Mouse (Mus musculus) hindbrain, embryonic 14.5 days (tissue): ENCODE results near the gene Ccdc73. TPM values are rescaled to one million over a fixed set of nuclear protein-coding genes. Genes with fewer than 3 reads are reported as not detected.
"Not testable (repeated sequence)": the region's sequence is repeated elsewhere in the genome, so short reads cannot be mapped to it uniquely, and the experiment has no call there.

Experiments used
- ATAC-seq: fragments of 200-750 bp; cut with Nextera tagmentation; 2 replicates; pipeline ENCODE4 v1.8.0; 2017; ENCODE audit warnings: moderate number of reproducible peaks, mild to moderate bottlenecking, moderate TSS enrichment, moderate library complexity; ENCODE audit not compliant: low FRiP score
- DNase-seq: peaks from one replicate; pipeline ENCODE4 v3.0.0-alpha.2; 2015; ENCODE audit warnings: low spot score
- H3K27ac ChIP-seq: fragments of 300-500 bp; sonication (generic); 2 replicates; pipeline ENCODE4 v1.5.1; 2014; ENCODE audit warnings: mild to moderate bottlenecking, moderate library complexity
- H3K27me3 ChIP-seq: fragments of 300-500 bp; sonication (generic); 2 replicates; pipeline ENCODE4 v1.6.1; 2014; ENCODE audit warnings: mild to moderate bottlenecking, low read length, mixed read lengths; ENCODE audit not compliant: control insufficient read depth, insufficient read depth
- H3K36me3 ChIP-seq: fragments of 300-500 bp; sonication (generic); replicated peaks from 2 replicates; pipeline ENCODE4 v1.6.1; 2014; ENCODE audit not compliant: control insufficient read depth, insufficient read depth
- H3K4me1 ChIP-seq: fragments of 300-500 bp; sonication (generic); replicated peaks from 2 replicates; pipeline ENCODE4 v1.6.1; 2014; ENCODE audit warnings: antibody characterized with exemption, low read length, mixed read lengths; ENCODE audit not compliant: control insufficient read depth, insufficient read depth
- H3K4me2 ChIP-seq: fragments of 300-500 bp; sonication (generic); replicated peaks from 2 replicates; pipeline ENCODE4 v1.6.1; 2014; ENCODE audit warnings: mild to moderate bottlenecking, moderate library complexity
- H3K4me3 ChIP-seq: fragments of 300-500 bp; sonication (generic); replicated peaks from 2 replicates; pipeline ENCODE4 v1.5.1; 2014; ENCODE audit warnings: mild to moderate bottlenecking, low read length
- H3K9ac ChIP-seq: fragments of 300-500 bp; sonication (generic); 2 replicates; pipeline ENCODE4 v1.6.1; 2014
- H3K9me3 ChIP-seq: fragments of 300-500 bp; sonication (generic); 2 replicates; pipeline ENCODE4 v1.6.1; 2016; ENCODE audit warnings: low read length; ENCODE audit not compliant: control insufficient read depth
- WGBS: fragments of 180-500 bp; shearing (Covaris S2); extraction: QIAGEN DNeasy Blood & Tissue Kit; methylation state at CpG from one replicate; pipeline ENCODE4 v1.1.7; 2014; 5-methylcytosine and 5-hydroxymethylcytosine counted together
- polyA plus RNA-seq: library from polyadenylated mRNA; unstranded; fragments of >200 nt; fragmentation: Nextera tagmentation; extraction: Ambion mirVana; gene quantifications from 2 replicates; pipeline ENCODE4 v1.2.1, GENCODE M21; 2014

Ccdc73 gene
- polyA plus RNA-seq, 1 experiment from 2014 or later: 7.6 TPM

DNA sequence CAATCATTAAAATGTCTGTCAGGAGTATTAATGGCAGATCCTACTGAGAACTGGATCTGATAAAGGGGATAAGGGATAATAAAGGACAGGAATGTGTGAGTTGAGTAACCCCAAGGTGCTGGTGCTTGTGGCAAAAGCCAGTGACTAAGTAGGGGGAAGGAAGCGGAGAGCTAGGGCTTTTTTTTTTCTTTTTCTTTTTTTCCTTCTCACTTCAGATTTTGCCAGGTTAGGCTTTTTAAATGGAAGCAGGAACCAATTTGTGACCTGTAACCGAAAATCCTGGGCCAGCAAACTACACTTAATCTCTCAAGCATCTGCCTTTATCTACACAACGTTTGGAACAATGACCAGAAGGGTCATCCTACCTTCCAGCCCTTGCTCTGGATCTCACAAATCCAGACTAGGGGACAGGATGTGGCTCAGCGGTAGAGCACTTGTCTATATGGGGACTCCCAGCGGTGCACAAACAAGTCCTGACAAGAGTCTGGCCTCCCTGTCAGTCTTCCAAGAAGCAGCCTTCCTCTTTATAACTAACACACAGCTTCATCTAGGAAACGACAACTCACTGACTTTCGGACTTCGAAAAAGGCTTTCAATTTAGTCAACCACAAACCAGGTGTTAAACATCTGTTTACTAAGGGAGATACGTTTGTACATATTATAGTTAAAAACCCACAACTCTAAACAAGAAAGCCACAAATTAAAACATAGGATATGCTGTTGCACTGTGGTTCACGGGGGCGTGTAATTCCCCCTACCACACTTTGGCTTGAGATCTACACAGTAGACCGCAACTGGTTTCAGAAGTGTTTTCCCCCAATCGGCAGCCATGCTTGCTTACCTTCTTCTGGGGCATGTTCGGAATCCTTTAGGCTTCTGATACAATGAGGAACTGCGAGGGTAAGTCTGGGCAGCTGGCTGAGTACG, 19.1 kb upstream of the Ccdc73 start:
- Histone ChIP-seq H3K27me3 (peaks cover 33% of the 10 kb centered on the region), H3K9ac (no peak overlapping the region), H3K27ac (no peak overlapping the region), H3K36me3 (no peaks in the 10 kb centered on the region), H3K4me3 (peak overlapping the region; percentile 47), H3K4me2 (peak overlapping the region; percentile 65), H3K4me1 (no peaks in the 10 kb centered on the region), H3K9me3 (no peaks in the 10 kb centered on the region)
- no peak for DNase-seq
- 36% methylated on average over 16 of the region's 16 CpGs for WGBS
- no peak for ATAC-seq

DNA sequence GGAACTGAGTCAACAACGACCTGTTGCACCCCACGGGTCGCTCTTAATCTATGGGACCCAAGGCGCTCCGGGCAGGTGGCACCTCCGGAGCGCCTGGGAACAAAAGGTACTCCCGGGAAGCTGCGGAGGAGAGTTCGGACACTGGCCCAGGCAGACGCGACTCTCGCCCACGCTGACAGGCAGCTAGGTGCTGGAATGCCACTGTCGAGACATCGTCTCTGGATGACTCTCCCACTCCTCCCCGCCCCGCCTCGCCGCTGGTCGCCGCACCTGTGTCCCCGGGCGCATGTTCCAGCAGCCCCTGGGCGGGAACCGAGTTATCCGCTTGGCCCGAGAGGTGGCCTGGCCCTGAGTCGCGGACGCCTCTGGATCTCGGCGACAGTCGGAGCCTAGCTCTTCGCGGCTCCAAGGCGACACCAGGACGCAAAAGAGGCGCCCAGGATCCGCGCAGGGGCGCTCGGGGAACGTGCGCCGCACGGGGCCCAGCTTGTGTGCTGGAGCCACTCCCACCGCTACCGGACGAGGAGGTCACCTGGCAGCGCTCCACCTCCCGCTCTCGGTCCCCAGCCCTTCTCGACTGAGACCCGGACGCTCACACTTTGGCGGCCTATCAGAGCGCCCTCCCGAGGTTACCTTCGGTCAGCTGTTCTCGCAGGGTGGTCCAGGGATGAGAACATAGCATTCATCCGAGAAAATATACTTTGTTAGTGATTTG, 18.2 kb upstream of the Ccdc73 start, which contains the start of gene Prrg4:
Gene Prrg4 (minus strand): TSS at position 601 of the 715 bp plus-strand sequence.
- under 1% methylated on average over 62 of the region's 62 CpGs for WGBS

DNA sequence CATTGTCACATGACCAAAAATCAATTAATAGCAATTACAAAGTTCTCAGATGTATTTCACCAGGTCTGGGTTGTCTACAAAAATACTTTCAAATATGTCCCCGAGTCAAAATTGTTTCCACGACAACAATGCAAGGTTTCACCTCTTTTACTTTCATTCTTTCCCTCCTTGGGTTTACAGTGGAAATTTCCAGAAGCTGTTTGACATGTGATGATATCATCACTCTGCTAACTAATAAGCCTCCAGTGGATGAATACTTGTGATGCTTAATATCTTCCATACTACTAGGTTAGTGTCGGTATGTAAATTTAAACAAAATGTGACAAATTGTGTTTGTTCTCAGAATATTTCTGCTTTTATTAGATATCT, 17.6 kb upstream of the Ccdc73 start:
- 78% methylated on average over 3 of the region's 3 CpGs for WGBS
- Histone ChIP-seq H3K27me3 (peaks cover 33% of the 10 kb centered on the region), H3K9me3 (no peaks in the 10 kb centered on the region), H3K9ac (peak overlapping the region; percentile 55; the same call in 1 of the 2 replicates), H3K4me3 (peak overlapping the region; percentile 47), H3K27ac (no peak overlapping the region), H3K4me2 (peak overlapping the region; percentile 65), H3K4me1 (no peaks in the 10 kb centered on the region), H3K36me3 (no peaks in the 10 kb centered on the region)
- DNase-seq (no peak), ATAC-seq (no peak)

More for the DNA sequence above, 18.2 kb upstream of the Ccdc73 start, which contains the start of gene Prrg4:
- H3K9me3 ChIP-seq: no peaks in the 10 kb centered on the region
- ATAC-seq (peak; percentile 81), DNase-seq (peak; percentile 53)
- H3K36me3 ChIP-seq: no peaks in the 10 kb centered on the region
- H3K27ac ChIP-seq: no peak within 1 kb of the TSS
- peak within 1 kb of the TSS; percentile 55 for H3K9ac ChIP-seq
- H3K4me3 ChIP-seq: peak within 1 kb of the TSS; percentile 47
- H3K4me2 ChIP-seq: peak within 1 kb of the TSS; percentile 65
- H3K27me3 ChIP-seq: peaks cover 33% of the 10 kb centered on the region
- no peaks in the 10 kb centered on the region for H3K4me1 ChIP-seq

DNA sequence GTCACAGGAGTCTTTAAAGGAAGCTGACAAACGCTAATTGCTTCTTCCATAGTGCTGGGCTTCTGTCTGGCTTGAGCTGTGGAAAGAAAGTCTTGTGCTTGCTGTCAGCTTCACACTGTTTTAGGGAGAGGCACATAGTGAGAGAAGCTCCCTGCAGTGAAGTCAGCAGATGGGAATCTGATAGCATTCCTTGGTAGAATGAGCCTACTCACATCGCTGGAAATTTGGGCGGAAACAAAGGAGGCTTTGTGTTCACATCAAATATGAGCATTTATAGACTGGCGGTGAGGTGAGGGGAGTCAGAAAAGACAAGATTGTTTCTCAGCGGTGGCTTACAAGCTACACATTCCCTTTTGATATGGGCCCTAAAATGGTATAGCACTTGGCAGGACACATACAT, 15.9 kb upstream of the Ccdc73 start:
- no peaks in the 10 kb centered on the region for H3K4me1 ChIP-seq
- no peak overlapping the region for H3K4me3 ChIP-seq
- DNase-seq (no peak), ATAC-seq (no peak)
- WGBS: 29% methylated on average over 5 of the region's 5 CpGs
- no peaks in the 10 kb centered on the region for H3K9me3 ChIP-seq
- H3K27me3 ChIP-seq: peaks cover 33% of the 10 kb centered on the region
- no peak overlapping the region for H3K27ac ChIP-seq
- no peak overlapping the region for H3K9ac ChIP-seq
- H3K36me3 ChIP-seq: no peaks in the 10 kb centered on the region
- H3K4me2 ChIP-seq: no peak overlapping the region

DNA sequence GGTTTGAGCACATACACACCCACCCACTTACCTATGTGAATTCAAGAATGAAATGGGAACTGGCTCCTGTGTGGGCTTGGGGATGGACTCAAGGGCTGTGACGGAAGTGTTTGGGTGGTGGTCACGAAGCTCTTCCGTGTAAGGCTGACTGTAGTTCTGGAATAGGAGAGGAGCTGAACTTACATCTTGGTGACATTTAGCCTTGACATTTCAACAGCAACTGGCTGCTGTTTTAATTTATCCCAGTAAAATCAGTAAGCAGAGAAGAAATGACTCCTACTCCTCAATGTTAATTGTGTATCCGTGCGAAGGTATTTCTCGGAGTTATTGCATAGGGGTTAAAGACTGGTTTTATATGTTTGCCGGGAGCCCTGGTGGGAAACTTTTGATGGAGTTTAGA, 15.1 kb upstream of the Ccdc73 start:
- WGBS: 91% methylated on average over 7 of the region's 7 CpGs

DNA sequence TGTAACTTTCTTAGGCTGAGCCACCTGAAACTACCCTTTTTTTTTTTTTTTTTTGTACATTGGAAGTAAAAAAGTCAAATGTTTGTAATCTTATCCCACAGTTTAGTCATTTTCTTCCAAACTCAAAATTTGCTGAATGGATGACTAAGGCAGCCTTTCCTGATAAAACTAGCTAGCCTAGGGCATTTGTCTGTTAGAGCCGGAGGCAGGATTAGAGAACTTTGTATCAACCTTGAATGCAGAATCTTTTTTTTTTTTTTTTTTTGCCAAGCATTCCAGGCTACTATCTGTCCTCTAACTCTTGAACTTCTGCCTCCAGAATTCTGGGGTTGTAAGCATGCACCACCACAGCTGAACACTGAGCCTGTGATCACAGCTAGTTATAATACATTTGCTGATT, 12.8 kb upstream of the Ccdc73 start:
- 94% methylated on average over 1 of the region's 1 CpGs for WGBS

More for the DNA sequence above, 15.1 kb upstream of the Ccdc73 start:
- Histone ChIP-seq H3K27me3 (peaks cover 33% of the 10 kb centered on the region), H3K36me3 (no peaks in the 10 kb centered on the region), H3K27ac (no peak overlapping the region), H3K9me3 (no peaks in the 10 kb centered on the region), H3K4me1 (no peaks in the 10 kb centered on the region), H3K4me2 (no peak overlapping the region), H3K9ac (no peak overlapping the region), H3K4me3 (no peak overlapping the region)
- ATAC-seq (no peak), DNase-seq (no peak)

DNA sequence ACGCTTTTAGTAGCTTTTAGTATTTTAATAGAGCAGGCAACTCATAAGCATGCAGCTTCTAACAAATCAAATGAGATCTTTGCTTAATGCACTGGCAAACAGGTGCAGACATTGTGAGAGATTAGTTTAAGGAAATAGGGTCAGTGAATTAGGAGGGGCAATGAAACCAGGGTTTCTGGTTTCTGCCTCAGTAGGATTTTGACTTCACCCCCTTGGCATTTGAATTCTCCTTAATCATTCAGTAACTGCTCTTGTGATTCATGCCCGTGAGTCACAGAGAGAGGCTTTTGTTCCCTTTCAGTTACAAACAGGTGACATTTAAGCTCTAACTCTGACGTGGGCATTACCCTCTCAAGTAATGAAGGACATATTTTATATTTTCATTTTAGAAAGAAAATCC, 11.9 kb upstream of the Ccdc73 start:
- H3K4me3 ChIP-seq: no peak overlapping the region
- H3K27me3 ChIP-seq: peaks cover 8% of the 10 kb centered on the region; the same call in 1 of the 2 replicates
- H3K9me3 ChIP-seq: no peaks in the 10 kb centered on the region
- no peak overlapping the region for H3K27ac ChIP-seq
- no peaks in the 10 kb centered on the region for H3K4me1 ChIP-seq
- no peak for ATAC-seq
- DNase-seq: no peak
- H3K4me2 ChIP-seq: no peak overlapping the region
- no peak overlapping the region for H3K9ac ChIP-seq
- no peaks in the 10 kb centered on the region for H3K36me3 ChIP-seq
- WGBS: 39% methylated on average over 3 of the region's 3 CpGs

More for the DNA sequence above, 12.8 kb upstream of the Ccdc73 start:
- DNase-seq (no peak), ATAC-seq (no peak)
- no peaks in the 10 kb centered on the region for H3K36me3 ChIP-seq
- H3K4me1 ChIP-seq: no peaks in the 10 kb centered on the region
- no peak overlapping the region for H3K27ac ChIP-seq
- H3K4me2 ChIP-seq: no peak overlapping the region
- H3K4me3 ChIP-seq: no peak overlapping the region
- H3K9me3 ChIP-seq: no peaks in the 10 kb centered on the region
- H3K9ac ChIP-seq: no peak overlapping the region
- peaks cover 16% of the 10 kb centered on the region for H3K27me3 ChIP-seq

DNA sequence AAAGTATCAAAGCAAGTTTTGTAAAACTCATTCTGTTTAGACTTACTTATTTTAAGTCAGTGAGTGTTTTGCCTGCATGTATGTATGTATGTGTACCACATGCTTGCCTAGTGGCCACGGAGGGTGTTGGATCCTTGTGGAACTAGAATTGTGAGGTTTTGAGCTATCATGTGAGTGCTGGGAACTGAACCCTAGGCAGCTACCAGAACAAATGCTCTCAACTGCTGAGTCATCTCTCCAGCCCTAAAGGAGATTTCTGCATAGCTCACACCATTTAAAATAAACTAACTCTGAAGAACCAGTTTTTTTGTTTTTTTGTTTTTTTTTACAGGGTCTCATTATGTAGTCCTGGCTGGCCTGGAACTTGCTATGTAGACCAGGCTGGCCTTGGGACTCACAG, 11.4 kb upstream of the Ccdc73 start:
- no peak for DNase-seq
- Histone ChIP-seq H3K36me3 (no peaks in the 10 kb centered on the region), H3K4me3 (no peak overlapping the region), H3K4me2 (no peak overlapping the region), H3K9ac (no peak overlapping the region), H3K9me3 (no peaks in the 10 kb centered on the region), H3K27me3 (0 out of 2 replicates have a peak, but pooled peaks cover 5% of the 10 kb centered on the region), H3K27ac (no peak overlapping the region), H3K4me1 (no peaks in the 10 kb centered on the region)
- no peak for ATAC-seq
- 62% methylated on average over 1 of the region's 1 CpGs for WGBS

DNA sequence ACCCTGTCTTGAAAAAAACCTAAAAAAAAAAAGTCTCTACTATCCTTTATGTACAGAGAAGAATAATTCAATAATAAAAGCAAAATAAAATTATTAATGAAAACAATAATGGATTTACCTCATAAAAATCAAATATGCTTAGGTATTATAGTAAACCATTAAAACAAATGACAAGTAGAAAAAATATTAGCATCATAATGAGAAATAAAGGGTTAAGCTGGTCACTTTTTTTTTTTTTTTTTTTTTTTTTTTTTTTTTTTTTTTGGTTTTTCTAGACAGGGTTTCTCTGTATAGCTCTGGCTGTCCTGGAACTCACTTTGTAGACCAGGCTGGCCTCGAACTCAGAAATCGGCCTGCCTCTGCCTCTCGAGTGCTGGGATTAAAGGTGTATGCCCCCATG, 9.5 kb upstream of the Ccdc73 start:
- not testable (repeated sequence) for H3K9me3 ChIP-seq, H3K4me1 ChIP-seq, H3K27me3 ChIP-seq, H3K4me2 ChIP-seq, H3K36me3 ChIP-seq, H3K4me3 ChIP-seq, ATAC-seq, H3K9ac ChIP-seq, H3K27ac ChIP-seq, DNase-seq
- 88% methylated on average over 3 of the region's 3 CpGs for WGBS
